Mouse (Mus musculus) heart, adult 8-10 months (tissue): ENCODE results near the gene Fen1. TPM values are rescaled to one million over a fixed set of nuclear protein-coding genes. Genes with fewer than 3 reads are reported as not detected.

Experiments used
- microRNA-seq: library from miRNA; unstranded; fragments of <30 nt; microRNA quantifications from one replicate; pipeline ENCODE4 v1.2.0, GENCODE M21; 2022
- total RNA-seq, 4 experiments: library from RNA; stranded (reverse); gene quantifications; 2 replicates each; pipeline ENCODE4 v1.2.4; 2022

Fen1 gene
- total RNA-seq, 4 experiments from 2014 or later, result 3.5 to 5.3 (median 4.9) TPM

Small RNA genes within 50 kb of the gene (microRNA-seq; reads per million reads assigned to microRNA genes)
- not detected for gene Mir6993

Other genes starting within 250 kb of the Fen1 start
- gene Fth1, start 223.6 kb downstream of the Fen1 start, total RNA-seq, result 1,000 to 10,000 TPM; 2,773 to 3,210 (median 2,950) TPM
- gene Best1, start 202.5 kb downstream of the Fen1 start, total RNA-seq, result under 1 TPM in 2 of 4 experiments, not detected in 2; 0.14 to 0.65 TPM
- gene Rab3il1, start 202.5 kb downstream of the Fen1 start, total RNA-seq, result 1 to 10 TPM; 6.3 to 8.1 (median 7.5) TPM
- gene Fads3, start 162.6 kb downstream of the Fen1 start, total RNA-seq, result 10 to 100 TPM; 34.9 to 43.8 (median 37.4) TPM
- gene Fads2, start 102.4 kb downstream of the Fen1 start, total RNA-seq, result 1 to 10 TPM; 4.6 to 6.0 (median 5.1) TPM
- gene Fads1, start 21.3 kb downstream of the Fen1 start, total RNA-seq, result 10 to 100 TPM; 19.6 to 26.2 (median 23.4) TPM
- 100 to 1,000 TPM; 163 to 218 (median 190) TPM for gene Tmem258, start 155 bp downstream of the Fen1 start, total RNA-seq
- gene Myrf, start 36.6 kb upstream of the Fen1 start, total RNA-seq, result 1 to 10 TPM; 4.1 to 8.0 (median 7.2) TPM
- gene Dagla, start 100.7 kb upstream of the Fen1 start, total RNA-seq, result 1 to 10 TPM; 2.8 to 3.7 (median 3.1) TPM
- 10 to 100 TPM; 33.2 to 39.1 (median 35.8) TPM for gene Syt7, start 184.9 kb upstream of the Fen1 start, total RNA-seq